Mouse (Mus musculus): ENCODE data around the gene Sync. TPM values are rescaled to one million over a fixed set of nuclear protein-coding genes. Genes with fewer than 3 reads are reported as not detected.

Sync gene
- polyA plus RNA-seq, 1 experiment, result 0.88 TPM

- WGBS, result 96% methylated on average over 1 of the region's 1 CpGs
- no peaks in the 10 kb centered on the region for H3K4me1 ChIP-seq (replicated peaks; ENCODE audit: control insufficient read depth, insufficient read depth, low read length)
- H3K27ac ChIP-seq (ENCODE audit: control insufficient read depth, insufficient read depth, low read length), result no peak overlapping the region
- TF ChIP-seq POLR2A (IDR thresholded peaks at IDR 0.05; ENCODE audit: control insufficient read depth, extremely low read depth, insufficient read depth, low read length, poor library complexity) (no peak), CTCF (IDR thresholded peaks at IDR 0.05; ENCODE audit: borderline replicate concordance, control insufficient read depth, extremely low read depth, insufficient read depth, low read length, poor library complexity) (no peak)
- DNase-seq, result no peak
- H3K4me3 ChIP-seq (ENCODE audit: control insufficient read depth, insufficient read depth, low read length), result no peak overlapping the region
- no peaks in the 10 kb centered on the region for H3K27me3 ChIP-seq (ENCODE audit: control insufficient read depth, insufficient read depth, low read length)
- H3K36me3 ChIP-seq (ENCODE audit: control insufficient read depth, insufficient read depth, low read length), result peaks cover 40% of the 10 kb centered on the region
These were observed 20.5 kb downstream of the Sync start for GRCm38 (mm10) chr4:129307936-129308335.

DNA sequence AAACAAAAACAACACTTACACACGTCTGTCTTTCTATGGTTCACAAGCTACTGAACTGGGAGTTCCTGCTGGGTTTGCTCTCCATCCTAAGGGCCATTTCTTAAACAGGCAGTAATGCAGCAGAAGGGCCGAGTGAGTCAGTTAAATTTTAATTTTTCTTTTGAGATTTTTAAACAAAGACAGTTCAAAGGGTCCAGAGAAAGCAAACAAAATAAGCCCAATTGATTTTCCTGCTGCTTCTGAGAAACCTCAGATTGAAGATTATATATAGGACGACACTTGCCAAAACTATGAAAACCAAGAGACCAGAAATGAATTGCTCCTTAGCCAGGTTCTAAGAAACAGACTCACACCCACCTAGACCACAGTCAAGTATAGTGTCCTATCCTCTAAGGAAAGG lies 26.5 kb downstream of the Sync start:
- Histone ChIP-seq H3K4me3 (ENCODE audit: control insufficient read depth, insufficient read depth, low read length) (no peak overlapping the region), H3K27me3 (ENCODE audit: control insufficient read depth, insufficient read depth, low read length) (no peaks in the 10 kb centered on the region), H3K4me1 (replicated peaks; ENCODE audit: control insufficient read depth, insufficient read depth, low read length) (no peaks in the 10 kb centered on the region), H3K36me3 (ENCODE audit: control insufficient read depth, insufficient read depth, low read length) (peaks cover 78% of the 10 kb centered on the region), H3K27ac (ENCODE audit: control insufficient read depth, insufficient read depth, low read length) (no peak overlapping the region)
- 90% methylated on average over 3 of the region's 3 CpGs for WGBS
- TF ChIP-seq CTCF (IDR thresholded peaks at IDR 0.05; ENCODE audit: borderline replicate concordance, control insufficient read depth, extremely low read depth, insufficient read depth, low read length, poor library complexity) (no peak), POLR2A (IDR thresholded peaks at IDR 0.05; ENCODE audit: control insufficient read depth, extremely low read depth, insufficient read depth, low read length, poor library complexity) (no peak)
- DNase-seq, result no peak

GRCm38 (mm10) chr4:129320876-129321275 lies 33.5 kb downstream of the Sync start:
- Histone ChIP-seq H3K4me3 (ENCODE audit: control insufficient read depth, insufficient read depth, low read length) (no peak overlapping the region), H3K27ac (ENCODE audit: control insufficient read depth, insufficient read depth, low read length) (no peak overlapping the region), H3K27me3 (ENCODE audit: control insufficient read depth, insufficient read depth, low read length) (no peaks in the 10 kb centered on the region), H3K4me1 (replicated peaks; ENCODE audit: control insufficient read depth, insufficient read depth, low read length) (no peaks in the 10 kb centered on the region), H3K36me3 (ENCODE audit: control insufficient read depth, insufficient read depth, low read length) (peaks cover 79% of the 10 kb centered on the region)
- DNase-seq, result no peak
- 95% methylated on average over 1 of the region's 1 CpGs for WGBS
- no peak for TF ChIP-seq POLR2A (IDR thresholded peaks at IDR 0.05; ENCODE audit: control insufficient read depth, extremely low read depth, insufficient read depth, low read length, poor library complexity)
- TF ChIP-seq CTCF (IDR thresholded peaks at IDR 0.05; ENCODE audit: borderline replicate concordance, control insufficient read depth, extremely low read depth, insufficient read depth, low read length, poor library complexity), result no peak

GRCm38 (mm10) chr4:129322042-129322441 lies 34.6 kb downstream of the Sync start:
- H3K4me3 ChIP-seq (ENCODE audit: control insufficient read depth, insufficient read depth, low read length), result no peak overlapping the region
- H3K27me3 ChIP-seq (ENCODE audit: control insufficient read depth, insufficient read depth, low read length), result no peaks in the 10 kb centered on the region
- H3K36me3 ChIP-seq (ENCODE audit: control insufficient read depth, insufficient read depth, low read length), result peaks cover 78% of the 10 kb centered on the region
- TF ChIP-seq CTCF (IDR thresholded peaks at IDR 0.05; ENCODE audit: borderline replicate concordance, control insufficient read depth, extremely low read depth, insufficient read depth, low read length, poor library complexity), result no peak
- TF ChIP-seq POLR2A (IDR thresholded peaks at IDR 0.05; ENCODE audit: control insufficient read depth, extremely low read depth, insufficient read depth, low read length, poor library complexity), result no peak
- DNase-seq, result no peak
- no peaks in the 10 kb centered on the region for H3K4me1 ChIP-seq (replicated peaks; ENCODE audit: control insufficient read depth, insufficient read depth, low read length)
- 96% methylated on average over 5 of the region's 5 CpGs for WGBS
- H3K27ac ChIP-seq (ENCODE audit: control insufficient read depth, insufficient read depth, low read length), result no peak overlapping the region

- whole genome bisulfite sequencing, result 91% methylated on average over 1 of the region's 1 CpGs
- no peak for DNase-seq
- peaks cover 78% of the 10 kb centered on the region for H3K36me3 ChIP-seq (ENCODE audit: control insufficient read depth, insufficient read depth, low read length)
- H3K27ac ChIP-seq (ENCODE audit: control insufficient read depth, insufficient read depth, low read length), result no peak overlapping the region
- no peaks in the 10 kb centered on the region for H3K27me3 ChIP-seq (ENCODE audit: control insufficient read depth, insufficient read depth, low read length)
- no peaks in the 10 kb centered on the region for H3K4me1 ChIP-seq (replicated peaks; ENCODE audit: control insufficient read depth, insufficient read depth, low read length)
- no peak for TF ChIP-seq CTCF (IDR thresholded peaks at IDR 0.05; ENCODE audit: borderline replicate concordance, control insufficient read depth, extremely low read depth, insufficient read depth, low read length, poor library complexity)
- no peak for TF ChIP-seq POLR2A (IDR thresholded peaks at IDR 0.05; ENCODE audit: control insufficient read depth, extremely low read depth, insufficient read depth, low read length, poor library complexity)
- no peak overlapping the region for H3K4me3 ChIP-seq (ENCODE audit: control insufficient read depth, insufficient read depth, low read length)
These were observed 36.1 kb downstream of the Sync start for GRCm38 (mm10) chr4:129323491-129323890.

- 86% methylated on average over 1 of the region's 1 CpGs for WGBS
- no peak for TF ChIP-seq CTCF (IDR thresholded peaks at IDR 0.05; ENCODE audit: borderline replicate concordance, control insufficient read depth, extremely low read depth, insufficient read depth, low read length, poor library complexity)
- no peak for TF ChIP-seq POLR2A (IDR thresholded peaks at IDR 0.05; ENCODE audit: control insufficient read depth, extremely low read depth, insufficient read depth, low read length, poor library complexity)
These were observed 37.3 kb downstream of the Sync start for GRCm38 (mm10) chr4:129324756-129325155.

DNA sequence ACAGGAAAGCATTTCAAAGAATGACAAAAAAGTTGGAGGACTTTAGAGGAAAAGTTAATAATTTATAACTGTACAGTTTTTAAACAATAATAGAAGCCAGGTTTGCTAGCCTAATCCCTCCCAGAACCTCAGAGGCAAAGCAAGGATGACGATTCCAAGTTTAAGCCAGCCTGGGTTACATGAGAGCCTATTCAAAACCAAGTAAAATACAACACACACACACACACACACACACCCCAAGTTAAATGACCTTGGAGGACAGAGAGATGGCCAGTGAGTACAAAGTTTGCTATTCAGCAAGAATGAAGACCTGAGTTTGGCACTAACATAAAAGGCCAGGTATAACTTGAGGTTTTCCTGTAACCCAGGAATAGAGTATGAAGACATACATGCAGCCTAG lies 38.8 kb downstream of the Sync start:
- H3K4me3 ChIP-seq (ENCODE audit: control insufficient read depth, insufficient read depth, low read length), result no peak overlapping the region
- H3K27ac ChIP-seq (ENCODE audit: control insufficient read depth, insufficient read depth, low read length), result no peak overlapping the region
- no peak for DNase-seq
- WGBS, result 87% methylated on average over 1 of the region's 1 CpGs
- TF ChIP-seq CTCF (IDR thresholded peaks at IDR 0.05; ENCODE audit: borderline replicate concordance, control insufficient read depth, extremely low read depth, insufficient read depth, low read length, poor library complexity) (no peak), POLR2A (IDR thresholded peaks at IDR 0.05; ENCODE audit: control insufficient read depth, extremely low read depth, insufficient read depth, low read length, poor library complexity) (no peak)
- peaks cover 66% of the 10 kb centered on the region for H3K36me3 ChIP-seq (ENCODE audit: control insufficient read depth, insufficient read depth, low read length)
- no peaks in the 10 kb centered on the region for H3K27me3 ChIP-seq (ENCODE audit: control insufficient read depth, insufficient read depth, low read length)
- no peaks in the 10 kb centered on the region for H3K4me1 ChIP-seq (replicated peaks; ENCODE audit: control insufficient read depth, insufficient read depth, low read length)

More at GRCm38 (mm10) chr4:129324756-129325155, 37.3 kb downstream of the Sync start:
- no peaks in the 10 kb centered on the region for H3K4me1 ChIP-seq (replicated peaks; ENCODE audit: control insufficient read depth, insufficient read depth, low read length)
- peaks cover 76% of the 10 kb centered on the region for H3K36me3 ChIP-seq (ENCODE audit: control insufficient read depth, insufficient read depth, low read length)
- H3K27me3 ChIP-seq (ENCODE audit: control insufficient read depth, insufficient read depth, low read length), result no peaks in the 10 kb centered on the region
- no peak overlapping the region for H3K4me3 ChIP-seq (ENCODE audit: control insufficient read depth, insufficient read depth, low read length)
- no peak overlapping the region for H3K27ac ChIP-seq (ENCODE audit: control insufficient read depth, insufficient read depth, low read length)
- no peak for DNase-seq

Measured in thymus, adult 2 months (tissue).